Mouse (Mus musculus) CH12.LX (cell line): ENCODE data around the gene Chid1. TPM values are rescaled to one million over a fixed set of nuclear protein-coding genes. Genes with fewer than 3 reads are reported as not detected.

Experiments used
- DNase-seq: peaks from one replicate; pipeline ENCODE4 v3.0.0-alpha.2; 2013; ENCODE audit errors: extremely low read depth
- H3K27ac ChIP-seq: 2 replicates; pipeline ENCODE4 v1.5.1; 2012; ENCODE audit warnings: low read depth, mild to moderate bottlenecking, control low read depth, moderate library complexity; ENCODE audit not compliant: insufficient read depth
- H3K27me3 ChIP-seq: replicated peaks from 2 replicates; pipeline ENCODE3; 2012; ENCODE audit warnings: inconsistent platforms
- H3K36me3 ChIP-seq, 2 experiments: replicated peaks in 1 of 2; 2 replicates each; pipeline versions ENCODE3 to v1.6.1; 2012; ENCODE audit warnings: inconsistent platforms in 1 of 2, low read length in 1 of 2, mild to moderate bottlenecking in 1 of 2, mixed read lengths in 1 of 2, moderate library complexity in 1 of 2; ENCODE audit not compliant: control insufficient read depth in 1 of 2, insufficient read depth in 1 of 2
- H3K4me1 ChIP-seq, 2 experiments: 2 replicates each; pipeline ENCODE4 v1.6.1; 2012; ENCODE audit warnings: inconsistent platforms in 1 of 2, moderate library complexity in 1 of 2; ENCODE audit not compliant: insufficient read depth in 2 of 2, control insufficient read depth in 1 of 2
- H3K4me2 ChIP-seq: 2 replicates; pipeline ENCODE4 v1.6.1; 2012; ENCODE audit warnings: low read depth, mild to moderate bottlenecking, control low read depth; ENCODE audit not compliant: poor library complexity, insufficient read depth, severe bottlenecking
- H3K4me3 ChIP-seq, 3 experiments: fragments of 150-350 bp in 1 of 3; sonication (generic) in 1 of 3; replicated peaks in 1 of 3; 2 replicates each; pipeline versions ENCODE3 to v1.5.1; 2011 to 2012; ENCODE audit warnings: low read depth in 2 of 3, low read length in 2 of 3, mild to moderate bottlenecking in 2 of 3, moderate library complexity in 2 of 3, control low read depth in 1 of 3, improper control_type of control experiment in 1 of 3, inconsistent platforms in 1 of 3, mixed read lengths in 1 of 3; ENCODE audit not compliant: poor library complexity in 1 of 3
- H3K79me2 ChIP-seq: replicated peaks from 2 replicates; pipeline ENCODE4 v1.6.1; 2012; ENCODE audit warnings: mild to moderate bottlenecking, moderate library complexity; ENCODE audit not compliant: control insufficient read depth, poor library complexity, insufficient read depth, severe bottlenecking; ENCODE audit errors: extremely low read depth
- H3K9ac ChIP-seq: 2 replicates; pipeline ENCODE4 v1.6.1; 2012; ENCODE audit warnings: low read depth, mild to moderate bottlenecking, control low read depth, moderate library complexity; ENCODE audit not compliant: insufficient read depth
- H3K9me3 ChIP-seq: replicated peaks from 2 replicates; pipeline ENCODE3; 2012; ENCODE audit warnings: low read length, inconsistent platforms, mixed read lengths
- BHLHE40 ChIP-seq: IDR thresholded peaks from 2 replicates; pipeline ENCODE4 v1.6.1; 2011; ENCODE audit warnings: mild to moderate bottlenecking, low read depth, low read length, improper control_type of control experiment
- CHD2 ChIP-seq: IDR thresholded peaks from 2 replicates; pipeline ENCODE4 v1.6.1; 2011; ENCODE audit warnings: low read length, improper control_type of control experiment
- CTCF ChIP-seq, 2 experiments: IDR thresholded peaks in 1 of 2; conservative IDR thresholded peaks in 1 of 2; 2 replicates each; pipeline ENCODE4 v1.5.1; 2011 to 2012; ENCODE audit warnings: low read depth in 2 of 2, low read length in 2 of 2, improper control_type of control experiment in 1 of 2, inconsistent platforms in 1 of 2, mild to moderate bottlenecking in 1 of 2, moderate library complexity in 1 of 2
- E2F4 ChIP-seq: IDR thresholded peaks from 2 replicates; pipeline ENCODE4 v1.6.1; 2011; ENCODE audit warnings: low read depth, low read length, improper control_type of control experiment; ENCODE audit not compliant: insufficient replicate concordance
- ELF1 ChIP-seq: IDR thresholded peaks from 2 replicates; pipeline ENCODE4 v1.6.1; 2014; ENCODE audit warnings: low read depth, mild to moderate bottlenecking, inconsistent platforms, low read length, improper control_type of control experiment
- ETS1 ChIP-seq: conservative IDR thresholded peaks from 2 replicates; pipeline ENCODE4 v1.6.1; 2012; ENCODE audit warnings: low read depth, mild to moderate bottlenecking, inconsistent platforms, low read length, improper control_type of control experiment, moderate library complexity
- HCFC1 ChIP-seq: IDR thresholded peaks from 2 replicates; pipeline ENCODE4 v1.6.1; 2012; ENCODE audit warnings: low read depth, mild to moderate bottlenecking, inconsistent platforms, low read length, improper control_type of control experiment
- JUND ChIP-seq: conservative IDR thresholded peaks from 2 replicates; pipeline ENCODE4 v1.6.1; 2011; ENCODE audit warnings: low read depth, low read length, improper control_type of control experiment
- KAT2A ChIP-seq: IDR thresholded peaks from 2 replicates; pipeline ENCODE4 v1.6.1; 2012; ENCODE audit warnings: low read length, improper control_type of control experiment, inconsistent platforms; ENCODE audit not compliant: insufficient replicate concordance
- MAZ ChIP-seq: IDR thresholded peaks from 2 replicates; pipeline ENCODE4 v1.6.1; 2012; ENCODE audit warnings: low read depth, mild to moderate bottlenecking, inconsistent platforms, low read length, improper control_type of control experiment, moderate library complexity
- MEF2A ChIP-seq: IDR thresholded peaks from 2 replicates; pipeline ENCODE4 v1.6.1; 2014; ENCODE audit warnings: low read depth, mild to moderate bottlenecking, inconsistent platforms, low read length, improper control_type of control experiment, borderline replicate concordance
- MXI1 ChIP-seq: IDR thresholded peaks from 2 replicates; pipeline ENCODE4 v1.6.1; 2011; ENCODE audit warnings: mild to moderate bottlenecking, low read depth, low read length, improper control_type of control experiment
- NELFE ChIP-seq: IDR thresholded peaks from 2 replicates; pipeline ENCODE4 v1.6.1; 2011; ENCODE audit warnings: low read depth, low read length, improper control_type of control experiment
- PAX5 ChIP-seq: IDR thresholded peaks from 2 replicates; pipeline ENCODE4 v1.6.1; 2012; ENCODE audit warnings: low read length, inconsistent platforms, mixed read lengths
- POLR2AphosphoS2 ChIP-seq: IDR thresholded peaks from 2 replicates; pipeline ENCODE4 v1.6.1; 2011; ENCODE audit warnings: low read depth, low read length, improper control_type of control experiment
- UBTF ChIP-seq: IDR thresholded peaks from 2 replicates; pipeline ENCODE4 v1.6.1; 2012; ENCODE audit warnings: low read depth, mild to moderate bottlenecking, inconsistent platforms, low read length, improper control_type of control experiment, moderate library complexity
- USF1 ChIP-seq: IDR thresholded peaks from 2 replicates; pipeline ENCODE4 v1.6.1; 2014; ENCODE audit warnings: low read depth, mild to moderate bottlenecking, inconsistent platforms, low read length, improper control_type of control experiment
- ZC3H11A ChIP-seq: IDR thresholded peaks from 2 replicates; pipeline ENCODE4 v1.6.1; 2012; ENCODE audit warnings: low read depth, mild to moderate bottlenecking, inconsistent platforms, low read length, improper control_type of control experiment
- ZMIZ1 ChIP-seq: IDR thresholded peaks from 2 replicates; pipeline ENCODE4 v1.6.1; 2012; ENCODE audit warnings: low read depth, mild to moderate bottlenecking, inconsistent platforms, low read length, improper control_type of control experiment
- ZNF384 ChIP-seq: IDR thresholded peaks from 2 replicates; pipeline ENCODE4 v1.6.1; 2012; ENCODE audit warnings: low read depth, low read length, improper control_type of control experiment, inconsistent platforms
- dilution Hi-C: fragments of 300-500 bp; cut with MboI; formaldehyde crosslinking; loops from 2 replicates; pipeline ENCODE4 v1.14.3; 2020; ENCODE audit warnings: low sequenced_read_pairs; ENCODE audit not compliant: extremely low pct_unique_long_range_greater_than_20kb, extremely low pct_ligation_motif_present
- in situ Hi-C: fragments of 300-500 bp; cut with MboI; formaldehyde crosslinking; loops from 3 replicates; pipeline ENCODE4 v1.14.3; 2019; ENCODE audit warnings: low sequenced_read_pairs, low pct_ligation_motif_present, low pct_unique_long_range_greater_than_20kb, mixed read lengths
- polyA plus RNA-seq: library from polyadenylated mRNA; unstranded; fragments of >175 nt; gene quantifications from 2 replicates; pipeline ENCODE4 v1.2.1, GENCODE M21; 2012; ENCODE audit warnings: low read depth; ENCODE audit not compliant: insufficient read length
- total RNA-seq, 2 experiments: library from RNA; depleted of rRNA; stranded (reverse); fragments of 300-350 nt in 1 of 2; fragments of >200 nt in 1 of 2; gene quantifications; 2 replicates each; pipeline ENCODE4 v1.2.3; 2012 to 2014

Gene Chid1
- total and polyA plus RNA-seq, 3 experiments: 27.0 to 50.5 (median 42.3) TPM

GRCm38 (mm10) chr7:141508160-141508559 is 31.5 kb downstream of the Chid1 start:
- DNase-seq: no peak
- Histone ChIP-seq H3K4me1 (peaks cover 2 to 27% of the 10 kb centered on the region in 2 experiments; a peak in 2 of 4 replicates), H3K36me3 (peaks cover 16 to 54% of the 10 kb centered on the region in 2 experiments), H3K4me3 (no peak overlapping the region), H3K9me3 (no peaks in the 10 kb centered on the region), H3K27ac (no peak overlapping the region), H3K4me2 (no peak overlapping the region), H3K79me2 (no peaks in the 10 kb centered on the region), H3K9ac (no peak overlapping the region), H3K27me3 (no peaks in the 10 kb centered on the region)
- TF ChIP-seq CHD2 (no peak), CTCF (conservative IDR thresholded peaks at IDR 0.05 in 1 of 2, IDR thresholded peaks at IDR 0.05 in 1 of 2; ENCODE audit: low read depth in 2 of 2, low read length in 2 of 2) (no peak), MEF2A (no peak), JUND (no peak), NELFE (no peak), ETS1 (no peak)
- in situ Hi-C loops: no loop called here
- dilution Hi-C loops: no loop called here

GRCm38 (mm10) chr7:141506278-141506677 is 33.4 kb downstream of the Chid1 start:
- peaks cover 2 to 25% of the 10 kb centered on the region in 2 experiments; a peak in 2 of 4 replicates for H3K4me1 ChIP-seq
- no peaks in the 10 kb centered on the region for H3K9me3 ChIP-seq
- no peak for DNase-seq
- dilution Hi-C loops (no loop called here), in situ Hi-C loops (no loop called here)
- no peak for TF ChIP-seq UBTF
- TF ChIP-seq ZNF384: no peak
- no peak for TF ChIP-seq BHLHE40
- TF ChIP-seq MEF2A: no peak
- TF ChIP-seq PAX5: no peak
- TF ChIP-seq POLR2AphosphoS2: no peak
- TF ChIP-seq ZMIZ1: no peak
- TF ChIP-seq HCFC1: no peak
- TF ChIP-seq MAZ: no peak
- TF ChIP-seq E2F4: no peak
- no peak for TF ChIP-seq CTCF (conservative IDR thresholded peaks at IDR 0.05 in 1 of 2, IDR thresholded peaks at IDR 0.05 in 1 of 2; ENCODE audit: low read depth in 2 of 2, low read length in 2 of 2)
- TF ChIP-seq CHD2: no peak
- no peak for TF ChIP-seq ELF1
- no peak for TF ChIP-seq USF1
- no peak for TF ChIP-seq ZC3H11A
- TF ChIP-seq KAT2A: no peak
- TF ChIP-seq MXI1: no peak
- no peak overlapping the region for H3K4me2 ChIP-seq
- peaks cover 26 to 57% of the 10 kb centered on the region in 2 experiments for H3K36me3 ChIP-seq
- no peak overlapping the region for H3K4me3 ChIP-seq
- H3K9ac ChIP-seq: no peak overlapping the region
- no peaks in the 10 kb centered on the region for H3K27me3 ChIP-seq
- H3K27ac ChIP-seq: no peak overlapping the region
- H3K79me2 ChIP-seq: no peaks in the 10 kb centered on the region
